40 mouse cellular contexts compared by ENCODE assay signal in genomic region chr8:43603657-43604056, GRCm38 (mm10). TPM values are rescaled to one million over a fixed set of nuclear protein-coding genes. Genes with fewer than 3 reads are reported as not detected.
"Had no signal": no experiment of that assay in that cellular context is flagged by ENCODE, and none has a peak within 500 bp of the region (broad histone marks: within the 10 kb centered on the region; RNA-seq: fewer than 3 reads in every experiment).

No protein-coding gene starts in this region.

RNA-seq across cellular contexts. Expression of gene Gm5346, which starts 23.4 kb away (rescaled TPM):
- total RNA-seq: heart, postnatal 10 days; heart, postnatal 14 days; heart, postnatal 25 days; heart, postnatal 36 days; heart, postnatal 4 days; hematopoietic stem cell, adult 5-6 weeks; hindbrain, postnatal 0 days; layer of hippocampus, adult 18-20 months; layer of hippocampus, adult 2 months; layer of hippocampus, adult 8-10 months; layer of hippocampus, postnatal 10 days; layer of hippocampus, postnatal 25 days; layer of hippocampus, postnatal 36 days; left cerebral cortex, adult 18-20 months; left cerebral cortex, adult 2 months; left cerebral cortex, adult 8-10 months had no signal
- polyA plus RNA-seq: heart, embryonic 13.5 days; heart, embryonic 14.5 days; heart, embryonic 15.5 days; heart, embryonic 16.5 days; heart, postnatal 0 days; hindbrain, embryonic 10.5 days; hindbrain, embryonic 11.5 days; hindbrain, embryonic 12.5 days; hindbrain, embryonic 13.5 days; hindbrain, embryonic 14.5 days; hindbrain, embryonic 15.5 days; hindbrain, embryonic 16.5 days; hindbrain, postnatal 0 days; inflammation-experienced regulatory T-cells, adult 6 months; intestine, embryonic 14.5 days; intestine, embryonic 15.5 days; intestine, embryonic 16.5 days; intestine, postnatal 0 days; kidney, adult 2 months; kidney, embryonic 14.5 days; kidney, embryonic 15.5 days; kidney, embryonic 16.5 days; kidney, postnatal 0 days; large intestine, adult 2 months had no signal

RNA-seq across cellular contexts. Expression of gene Adam26a, which starts 27.1 kb away (rescaled TPM):
- total RNA-seq: heart, postnatal 10 days; heart, postnatal 14 days; heart, postnatal 25 days; heart, postnatal 36 days; heart, postnatal 4 days; hematopoietic stem cell, adult 5-6 weeks; layer of hippocampus, adult 18-20 months; layer of hippocampus, adult 2 months; layer of hippocampus, adult 8-10 months; layer of hippocampus, postnatal 10 days; layer of hippocampus, postnatal 14 days; layer of hippocampus, postnatal 25 days; layer of hippocampus, postnatal 36 days; left cerebral cortex, adult 18-20 months; left cerebral cortex, adult 2 months; left cerebral cortex, adult 8-10 months had no signal
- polyA plus RNA-seq: heart, embryonic 13.5 days; heart, embryonic 14.5 days; heart, embryonic 15.5 days; heart, embryonic 16.5 days; heart, postnatal 0 days; hindbrain, embryonic 10.5 days; hindbrain, embryonic 11.5 days; hindbrain, embryonic 12.5 days; hindbrain, embryonic 13.5 days; hindbrain, embryonic 14.5 days; hindbrain, embryonic 15.5 days; hindbrain, embryonic 16.5 days; hindbrain, postnatal 0 days; inflammation-experienced regulatory T-cells, adult 6 months; intestine, embryonic 14.5 days; intestine, embryonic 15.5 days; intestine, embryonic 16.5 days; intestine, postnatal 0 days; kidney, adult 2 months; kidney, embryonic 14.5 days; kidney, embryonic 15.5 days; kidney, embryonic 16.5 days; kidney, postnatal 0 days; large intestine, adult 2 months had no signal
